Mouse (Mus musculus): Measurements from ENCODE around the gene Tlx2. TPM values are rescaled to one million over a fixed set of nuclear protein-coding genes. Genes with fewer than 3 reads are reported as not detected.

Tlx2 gene
- polyA plus RNA-seq, 1 experiment from 2014 or later = 8.2 TPM

- Histone ChIP-seq H3K9ac (peak within 1 kb of the TSS; percentile 71), H3K36me3 (peaks cover 7% of the 10 kb centered on the region; the same call in 1 of the 2 replicates), H3K4me2 (replicated peaks) (peak within 1 kb of the TSS; percentile 76), H3K4me3 (peak within 1 kb of the TSS; percentile 63), H3K9me3 (no peaks in the 10 kb centered on the region), H3K27me3 (no peaks in the 10 kb centered on the region), H3K27ac (peak within 1 kb of the TSS; percentile 67), H3K4me1 (peaks cover 20% of the 10 kb centered on the region)
- peak; percentile 86 for ATAC-seq (ENCODE audit: insufficient number of reproducible peaks, insufficient read depth, low FRiP score, low TSS enrichment)
- under 1% methylated on average over 76 of the region's 76 CpGs for WGBS
Measured at GRCm38 (mm10) chr6:83108762-83109668, 38.9 kb upstream of the Tlx2 start, which contains the start of gene Mrpl53. Gene Mrpl53, plus strand, starts transcription at chr6:83109040.

- Histone ChIP-seq H3K4me1 (peaks cover 26% of the 10 kb centered on the region), H3K27me3 (peaks cover 7% of the 10 kb centered on the region; the same call in 1 of the 2 replicates), H3K9me3 (no peaks in the 10 kb centered on the region), H3K27ac (peak overlapping the region; percentile 67; the same call in 1 of the 2 replicates), H3K4me2 (replicated peaks) (peak overlapping the region; percentile 76), H3K9ac (peak overlapping the region; percentile 71; the same call in 1 of the 2 replicates), H3K4me3 (peak overlapping the region; percentile 63; the same call in 1 of the 2 replicates), H3K36me3 (peaks cover 7% of the 10 kb centered on the region; the same call in 1 of the 2 replicates)
- no peak for ATAC-seq (ENCODE audit: insufficient number of reproducible peaks, insufficient read depth, low FRiP score, low TSS enrichment)
- 33% methylated on average over 13 of the region's 13 CpGs for WGBS
Measured at GRCm38 (mm10) chr6:83107566-83108400, 37.7 kb upstream of the Tlx2 start.

- Histone ChIP-seq H3K27me3 (peaks cover 7% of the 10 kb centered on the region; the same call in 1 of the 2 replicates), H3K4me2 (replicated peaks) (no peak overlapping the region), H3K27ac (no peak overlapping the region), H3K4me1 (peaks cover 24% of the 10 kb centered on the region), H3K4me3 (no peak overlapping the region), H3K36me3 (peaks cover 7% of the 10 kb centered on the region; the same call in 1 of the 2 replicates), H3K9ac (no peak overlapping the region), H3K9me3 (no peaks in the 10 kb centered on the region)
- ATAC-seq (ENCODE audit: insufficient number of reproducible peaks, insufficient read depth, low FRiP score, low TSS enrichment) = no peak
- 69% methylated on average over 4 of the region's 4 CpGs for WGBS
Measured at GRCm38 (mm10) chr6:83104158-83104557, 34.1 kb upstream of the Tlx2 start.

- no peaks in the 10 kb centered on the region for H3K9me3 ChIP-seq
- H3K4me1 ChIP-seq = peaks cover 19% of the 10 kb centered on the region
- no peak for ATAC-seq (ENCODE audit: insufficient number of reproducible peaks, insufficient read depth, low FRiP score, low TSS enrichment)
- WGBS = 46% methylated on average over 11 of the region's 11 CpGs
- H3K27ac ChIP-seq = no peak overlapping the region
- H3K9ac ChIP-seq = peak overlapping the region; percentile 82; the same call in 1 of the 2 replicates
- peak overlapping the region; percentile 50; the same call in 1 of the 2 replicates for H3K4me3 ChIP-seq
- H3K4me2 ChIP-seq (replicated peaks) = peak overlapping the region; percentile 97
- peaks cover 7% of the 10 kb centered on the region; the same call in 1 of the 2 replicates for H3K36me3 ChIP-seq
- peaks cover 7% of the 10 kb centered on the region; the same call in 1 of the 2 replicates for H3K27me3 ChIP-seq
Measured at GRCm38 (mm10) chr6:83103130-83103650, 33.1 kb upstream of the Tlx2 start.

- Histone ChIP-seq H3K9ac (peak overlapping the region; percentile 82), H3K27ac (peak overlapping the region; percentile 56), H3K36me3 (peaks cover 7% of the 10 kb centered on the region; the same call in 1 of the 2 replicates), H3K4me1 (peaks cover 12% of the 10 kb centered on the region), H3K9me3 (no peaks in the 10 kb centered on the region), H3K4me3 (peak overlapping the region; percentile 50), H3K27me3 (peaks cover 7% of the 10 kb centered on the region; the same call in 1 of the 2 replicates), H3K4me2 (replicated peaks) (peak overlapping the region; percentile 97)
- WGBS = 1% methylated on average over 72 of the region's 74 CpGs
- peak; percentile 82 for ATAC-seq (ENCODE audit: insufficient number of reproducible peaks, insufficient read depth, low FRiP score, low TSS enrichment)
Measured at GRCm38 (mm10) chr6:83101688-83102556, 31.8 kb upstream of the Tlx2 start.

- Histone ChIP-seq H3K9ac (peak within 1 kb of the TSS; percentile 82), H3K9me3 (no peaks in the 10 kb centered on the region), H3K27ac (peak within 1 kb of the TSS; percentile 56), H3K27me3 (peaks cover 9% of the 10 kb centered on the region; the same call in 1 of the 2 replicates), H3K4me2 (replicated peaks) (peak within 1 kb of the TSS; percentile 97), H3K4me1 (peaks cover 12% of the 10 kb centered on the region), H3K36me3 (peaks cover 7% of the 10 kb centered on the region; the same call in 1 of the 2 replicates), H3K4me3 (peak within 1 kb of the TSS; percentile 50)
- under 1% methylated on average over 25 of the region's 25 CpGs for WGBS
- peak; percentile 76 for ATAC-seq (ENCODE audit: insufficient number of reproducible peaks, insufficient read depth, low FRiP score, low TSS enrichment)
Measured at GRCm38 (mm10) chr6:83101316-83101687, 31.2 kb upstream of the Tlx2 start, which contains the start of the genes Ccdc142 and Gm42688. Gene Ccdc142, plus strand, starts transcription at chr6:83101601. Gene Gm42688, plus strand, starts transcription at chr6:83101617.

GRCm38 (mm10) chr6:83098411-83098810 lies 28.3 kb upstream of the Tlx2 start:
- Histone ChIP-seq H3K9ac (no peak overlapping the region), H3K27ac (no peak overlapping the region), H3K4me3 (no peak overlapping the region), H3K4me2 (replicated peaks) (no peak overlapping the region), H3K9me3 (no peaks in the 10 kb centered on the region), H3K4me1 (peaks cover 11% of the 10 kb centered on the region), H3K27me3 (peaks cover 13% of the 10 kb centered on the region; the same call in 1 of the 2 replicates), H3K36me3 (no peaks in the 10 kb centered on the region)
- no peak for ATAC-seq (ENCODE audit: insufficient number of reproducible peaks, insufficient read depth, low FRiP score, low TSS enrichment)
- 82% methylated on average over 2 of the region's 2 CpGs for WGBS

GRCm38 (mm10) chr6:83095968-83096367 lies 25.9 kb upstream of the Tlx2 start:
- WGBS = 51% methylated on average over 6 of the region's 6 CpGs
- no peak for ATAC-seq (ENCODE audit: insufficient number of reproducible peaks, insufficient read depth, low FRiP score, low TSS enrichment)
- H3K27me3 ChIP-seq = peaks cover 11% of the 10 kb centered on the region
- H3K4me3 ChIP-seq = no peak overlapping the region
- no peaks in the 10 kb centered on the region for H3K9me3 ChIP-seq
- H3K4me1 ChIP-seq = no peaks in the 10 kb centered on the region
- no peaks in the 10 kb centered on the region for H3K36me3 ChIP-seq
- H3K27ac ChIP-seq = no peak overlapping the region
- H3K9ac ChIP-seq = no peak overlapping the region
- H3K4me2 ChIP-seq (replicated peaks) = no peak overlapping the region

GRCm38 (mm10) chr6:83092416-83093127 lies 22.5 kb upstream of the Tlx2 start:
- H3K36me3 ChIP-seq = no peaks in the 10 kb centered on the region
- peaks cover 5% of the 10 kb centered on the region; the same call in 1 of the 2 replicates for H3K4me1 ChIP-seq
- no peak for ATAC-seq (ENCODE audit: insufficient number of reproducible peaks, insufficient read depth, low FRiP score, low TSS enrichment)
- 37% methylated on average over 6 of the region's 6 CpGs for WGBS
- H3K9ac ChIP-seq = no peak overlapping the region
- H3K27ac ChIP-seq = no peak overlapping the region
- no peak overlapping the region for H3K4me2 ChIP-seq (replicated peaks)
- peaks cover 41% of the 10 kb centered on the region for H3K27me3 ChIP-seq
- no peak overlapping the region for H3K4me3 ChIP-seq
- no peaks in the 10 kb centered on the region for H3K9me3 ChIP-seq

GRCm38 (mm10) chr6:83087926-83088260 lies 17.8 kb upstream of the Tlx2 start:
- H3K9me3 ChIP-seq = no peaks in the 10 kb centered on the region
- 5% methylated on average over 9 of the region's 9 CpGs for WGBS
- H3K27me3 ChIP-seq = peaks cover 81% of the 10 kb centered on the region
- H3K4me3 ChIP-seq = peak overlapping the region; percentile 25
- H3K36me3 ChIP-seq = no peaks in the 10 kb centered on the region
- no peak for ATAC-seq (ENCODE audit: insufficient number of reproducible peaks, insufficient read depth, low FRiP score, low TSS enrichment)
- H3K4me2 ChIP-seq (replicated peaks) = peak overlapping the region; percentile 40
- no peak overlapping the region for H3K27ac ChIP-seq
- peaks cover 33% of the 10 kb centered on the region for H3K4me1 ChIP-seq
- no peak overlapping the region for H3K9ac ChIP-seq

Data from embryonic facial prominence, embryonic 12.5 days (tissue).